Mouse (Mus musculus) cerebellum, adult 2 months (tissue): ENCODE measurements at regions not wholly inside any gene's neighbourhood (a gene's known extent, or its start where the extent isn't known, plus 50 kb on each side); places are given as distances from the start of the nearest gene placed in this dataset.

Experiments used
- CTCF ChIP-seq: fragments of 200-500 bp; IDR thresholded peaks from 2 replicates; pipeline ENCODE4 v1.5.1; 2011; ENCODE audit warnings: low read depth, mild to moderate bottlenecking, control low read depth, low read length, moderate library complexity, borderline replicate concordance; ENCODE audit not compliant: insufficient read depth
- POLR2A ChIP-seq: fragments of 200-500 bp; IDR thresholded peaks from 2 replicates; pipeline ENCODE4 v1.6.1; 2011; ENCODE audit warnings: low read length, control low read depth, borderline replicate concordance; ENCODE audit not compliant: insufficient read depth

GRCm38 (mm10) chr7:73308981-73309380 lies 66.3 kb upstream of the Rgma start:
- TF ChIP-seq CTCF (no peak), POLR2A (no peak)
